Mouse (Mus musculus) granulocyte monocyte progenitor cell, adult 5-6 weeks (primary cell): Measurements from ENCODE around the gene Nkapd1. TPM values are rescaled to one million over a fixed set of nuclear protein-coding genes. Genes with fewer than 3 reads are reported as not detected.

Source experiments
- ATAC-seq: replicated peaks from 2 replicates; pipeline ENCODE4 v1.8.0; 2016; ENCODE audit warnings: mild to moderate bottlenecking, moderate TSS enrichment, inconsistent platforms; ENCODE audit not compliant: poor library complexity, severe bottlenecking
- total RNA-seq, 2 experiments: library from RNA; stranded (forward) in 1 of 2; stranded (reverse) in 1 of 2; fragments of 200-712, 200-1000 nt in 1 of 2; fragments of >200 nt in 1 of 2; fragmentation: Nextera tagmentation in 1 of 2; gene quantifications; 2 replicates each; pipeline ENCODE4 v1.2.3; 2014 to 2017

Gene Nkapd1
- total RNA-seq, 2 experiments from 2014 or later = 26.3 to 36.4 TPM

GRCm38 (mm10) chr9:50602055-50602845 is 15.0 kb downstream of the Nkapd1 start:
- no peak for ATAC-seq

GRCm38 (mm10) chr9:50601536-50601935 is 15.7 kb downstream of the Nkapd1 start:
- no peak for ATAC-seq

- ATAC-seq = no peak
Observed at GRCm38 (mm10) chr9:50596973-50597372, 20.3 kb downstream of the Nkapd1 start.

- no peak for ATAC-seq
Observed at GRCm38 (mm10) chr9:50594794-50595417, 22.4 kb downstream of the Nkapd1 start.

- peak; percentile 51 for ATAC-seq
Observed at GRCm38 (mm10) chr9:50593544-50593943, 23.7 kb downstream of the Nkapd1 start.

GRCm38 (mm10) chr9:50592955-50593354 is 24.3 kb downstream of the Nkapd1 start:
- peak; percentile 79 for ATAC-seq

- ATAC-seq = peak; percentile 78
Observed at GRCm38 (mm10) chr9:50590856-50591518, 26.3 kb downstream of the Nkapd1 start.

- no peak for ATAC-seq
Observed at GRCm38 (mm10) chr9:50586955-50587354, 30.3 kb downstream of the Nkapd1 start.

- ATAC-seq = no peak
Observed at GRCm38 (mm10) chr9:50585145-50585818, 32.0 kb downstream of the Nkapd1 start.

- no peak for ATAC-seq
Observed at GRCm38 (mm10) chr9:50580370-50580769, 36.9 kb downstream of the Nkapd1 start.

- ATAC-seq = no peak
Observed at GRCm38 (mm10) chr9:50569599-50570525, 47.4 kb downstream of the Nkapd1 start.

- ATAC-seq = no peak
Observed at GRCm38 (mm10) chr9:50567881-50568280, 49.4 kb downstream of the Nkapd1 start.

- ATAC-seq = peak; percentile 95
Observed at GRCm38 (mm10) chr9:50567372-50567771, 49.9 kb downstream of the Nkapd1 start.

GRCm38 (mm10) chr9:50565940-50566339 is 51.3 kb downstream of the Nkapd1 start:
- ATAC-seq = no peak

GRCm38 (mm10) chr9:50565173-50565572 is 52.1 kb downstream of the Nkapd1 start:
- ATAC-seq = peak; percentile 62

- no peak for ATAC-seq
Observed at GRCm38 (mm10) chr9:50561918-50562360, 55.3 kb downstream of the Nkapd1 start.

- no peak for ATAC-seq
Observed at GRCm38 (mm10) chr9:50561145-50561917, 55.9 kb downstream of the Nkapd1 start, which contains the start of gene Tex12. Gene Tex12 (minus strand): TSS chr9:50561325.
